Mouse (Mus musculus) heart, postnatal 36 days (tissue): ENCODE data around the gene ccdc198. TPM values are rescaled to one million over a fixed set of nuclear protein-coding genes. Genes with fewer than 3 reads are reported as not detected.
"Not testable (repeated sequence)": the region's sequence is repeated elsewhere in the genome, so short reads cannot be mapped to it uniquely, and the experiment has no call there.

Experiments
- DNase-seq, 2 experiments: peaks; one replicate each; pipeline ENCODE4 v3.0.0; 2021 to 2022
- intact Hi-C: fragments of 180-260 bp; cut with DNase I; formaldehyde crosslinking; loops from one replicate; pipeline ENCODE4 v1.15.1; 2025
- total RNA-seq, 2 experiments: library from RNA; stranded (reverse); gene quantifications; 2 replicates each; pipeline ENCODE4 v1.2.3; 2021

The ccdc198 gene
- total RNA-seq, result not detected

DNA sequence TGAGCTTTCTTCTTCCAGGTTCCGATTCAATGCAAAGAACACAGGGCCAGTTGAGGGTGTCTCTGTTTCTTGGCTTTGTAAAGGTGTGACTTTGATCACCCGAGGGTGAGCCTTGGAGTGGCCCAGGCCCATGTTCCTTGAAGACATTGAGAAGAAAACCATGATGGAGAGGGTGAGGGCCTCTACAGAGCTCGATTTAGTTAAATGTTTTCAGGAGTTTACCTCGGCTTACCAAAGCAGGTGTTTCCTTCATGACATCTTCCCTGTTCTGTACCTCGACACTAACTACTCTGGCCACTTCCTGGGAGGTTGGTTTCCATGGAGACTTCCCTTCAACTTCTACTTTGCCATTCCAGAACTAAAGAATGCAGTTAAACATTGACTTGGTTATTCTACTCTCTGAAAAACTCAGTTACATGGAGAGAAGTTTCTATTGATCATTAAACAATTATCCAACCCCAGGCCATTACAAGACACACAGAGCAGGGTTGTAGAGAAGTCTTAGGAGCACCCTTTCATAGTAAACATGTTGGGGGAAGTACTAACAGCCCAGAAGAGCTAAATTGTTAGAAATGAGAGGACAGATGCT lies at the start of gene ccdc198:
ccdc198 (minus strand) TSS at position 349 of the 589 bp plus-strand sequence.
- intact Hi-C loops, result no loop called here
- no peak for DNase-seq

DNA sequence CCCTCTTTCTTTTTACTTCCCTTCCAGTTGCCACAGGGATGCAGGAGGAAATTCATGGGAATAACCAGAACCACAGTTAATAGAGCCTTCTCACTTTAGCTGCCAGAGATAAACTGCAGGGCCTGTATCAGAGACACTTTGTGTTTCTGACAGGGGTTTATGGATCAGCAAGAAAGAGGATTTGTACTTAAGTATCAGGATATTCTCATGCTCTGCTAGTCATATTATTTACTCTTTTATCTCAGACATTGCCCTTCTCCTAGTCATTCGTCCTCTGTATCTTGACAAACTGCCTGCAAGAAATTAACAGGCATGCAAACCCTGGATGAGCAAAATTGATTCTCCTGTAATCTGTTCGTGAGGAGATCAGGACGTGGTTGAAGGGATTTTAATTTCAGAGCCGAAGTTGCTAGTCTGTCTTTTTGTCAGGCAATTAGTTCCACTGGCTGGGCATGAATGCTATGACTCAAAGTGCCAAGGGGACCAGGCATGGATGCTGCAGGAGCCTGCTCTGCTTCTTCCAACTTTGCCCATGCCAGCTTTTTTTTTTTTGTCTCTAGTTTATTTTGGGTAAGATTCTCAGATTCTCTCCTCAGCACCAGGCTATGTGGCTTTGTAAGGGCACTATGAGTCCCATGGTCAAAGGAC lies 48.7 kb upstream of the ccdc198 start:
- intact Hi-C loops, result no loop called here
- DNase-seq, result no peak

DNA sequence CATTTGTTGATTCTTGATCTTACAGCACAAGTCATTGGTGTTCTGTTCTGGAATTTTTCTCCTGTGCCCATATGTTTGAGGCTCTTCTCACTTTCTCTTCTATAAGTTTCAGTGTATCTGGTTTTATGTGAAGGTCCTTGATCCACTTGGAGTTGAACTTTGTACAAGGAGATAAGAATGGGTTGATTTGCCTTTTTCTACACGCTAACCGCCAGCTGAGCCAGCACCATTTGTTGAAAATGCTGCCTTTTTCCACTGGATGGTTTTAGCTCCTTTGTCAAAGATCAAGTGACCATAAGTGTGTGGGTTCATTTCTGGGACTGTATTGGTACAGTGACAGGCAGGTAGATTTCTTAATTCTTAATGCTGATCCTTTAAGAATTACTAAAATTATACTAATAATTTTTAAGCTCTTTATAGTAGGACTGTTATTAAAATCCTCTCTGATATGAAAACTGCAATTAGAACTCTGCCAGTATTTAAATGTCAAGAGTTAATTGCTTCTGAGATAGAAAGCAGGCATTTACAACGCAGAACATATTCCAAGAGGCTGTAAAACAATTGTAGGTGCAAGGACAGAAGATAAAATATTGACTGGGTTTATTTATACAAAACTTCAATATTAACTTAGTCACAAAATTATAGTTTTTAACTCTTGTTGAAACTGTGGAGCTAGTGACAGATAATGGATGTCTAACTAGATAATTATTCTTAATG lies 44.9 kb upstream of the ccdc198 start:
- intact Hi-C loops, result no loop called here
- no peak for DNase-seq

DNA sequence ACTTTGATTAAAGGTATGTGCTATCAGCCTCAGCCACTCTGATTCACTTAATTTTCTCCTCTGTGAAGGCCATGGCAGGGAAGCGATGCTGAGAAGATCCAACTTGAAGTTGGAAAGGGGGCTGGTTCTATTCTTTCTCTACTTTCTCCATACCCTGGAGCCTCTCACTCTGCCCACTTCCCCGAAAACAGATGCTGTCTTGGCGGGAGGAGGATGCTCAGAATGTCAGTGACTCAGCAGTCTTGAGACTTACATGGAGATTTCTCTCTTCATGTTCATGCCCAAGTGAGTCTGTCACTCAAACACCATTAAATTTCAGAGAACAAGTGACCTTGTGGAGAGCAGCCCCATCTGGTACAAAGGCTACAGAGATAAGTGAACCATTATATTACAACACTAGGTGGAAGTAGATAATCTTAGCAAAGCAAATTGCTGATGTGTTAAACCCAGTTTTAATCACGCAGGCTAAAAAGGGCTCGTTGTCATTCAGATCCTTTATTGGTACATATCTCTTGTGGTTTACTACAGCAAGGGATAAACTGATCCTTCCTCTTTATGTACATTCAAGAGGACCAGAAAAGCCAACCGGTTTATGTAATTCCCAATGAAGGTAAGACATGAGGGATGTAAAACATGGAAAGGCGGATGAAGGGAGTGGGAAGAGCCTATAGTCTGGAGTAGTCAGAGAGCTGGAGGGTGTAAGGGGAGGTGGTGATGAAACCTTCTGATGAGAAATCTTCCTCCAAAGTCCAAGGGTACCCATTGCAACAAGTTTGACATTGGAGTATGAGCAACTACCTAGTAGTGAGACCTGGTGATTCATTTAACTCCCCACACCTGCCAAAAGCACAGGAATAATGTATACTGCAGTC lies 38.7 kb upstream of the ccdc198 start:
- no peak for DNase-seq
- intact Hi-C loops, result no loop called here

DNA sequence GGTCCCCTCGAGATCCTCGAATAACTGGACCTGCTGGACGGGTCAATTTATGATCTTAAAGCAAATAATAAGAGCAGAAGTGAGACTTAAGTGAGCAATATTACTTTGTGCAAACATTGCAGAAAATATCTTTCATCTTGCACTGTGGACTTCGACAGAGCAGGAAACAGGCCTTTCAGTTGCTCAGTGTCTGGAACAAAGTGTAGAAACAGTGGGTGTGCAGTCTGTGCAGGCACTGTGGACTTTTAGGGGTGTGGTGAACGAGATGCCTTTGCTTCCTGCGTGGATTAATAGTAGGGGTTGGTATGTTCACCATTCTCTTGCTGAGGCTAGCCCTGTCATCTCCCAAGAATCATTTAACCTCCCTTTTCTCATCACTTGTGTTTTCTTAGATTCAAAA lies 33.6 kb upstream of the ccdc198 start:
- DNase-seq, result no peak
- intact Hi-C loops, result no loop called here

DNA sequence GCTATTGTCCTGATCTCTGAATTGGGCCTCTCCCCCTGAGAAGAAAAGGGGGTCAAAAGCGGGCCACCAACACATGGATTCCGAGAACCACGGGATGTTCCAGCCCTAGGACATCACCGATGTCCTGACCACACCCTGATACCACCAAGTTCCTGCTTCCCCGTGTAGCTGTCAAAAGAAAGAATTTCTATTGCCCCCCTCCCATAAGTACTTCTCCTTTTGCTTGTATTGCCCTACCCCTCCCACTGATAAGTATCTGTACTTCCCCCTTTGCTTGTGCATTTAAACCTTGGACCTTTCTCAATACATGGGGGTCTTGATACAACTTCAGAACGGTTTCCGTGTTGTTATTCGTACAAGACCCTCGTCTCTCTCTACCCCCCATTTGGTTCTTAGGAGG lies 33.2 kb upstream of the ccdc198 start:
- intact Hi-C loops, DNase-seq: not testable (repeated sequence)

DNA sequence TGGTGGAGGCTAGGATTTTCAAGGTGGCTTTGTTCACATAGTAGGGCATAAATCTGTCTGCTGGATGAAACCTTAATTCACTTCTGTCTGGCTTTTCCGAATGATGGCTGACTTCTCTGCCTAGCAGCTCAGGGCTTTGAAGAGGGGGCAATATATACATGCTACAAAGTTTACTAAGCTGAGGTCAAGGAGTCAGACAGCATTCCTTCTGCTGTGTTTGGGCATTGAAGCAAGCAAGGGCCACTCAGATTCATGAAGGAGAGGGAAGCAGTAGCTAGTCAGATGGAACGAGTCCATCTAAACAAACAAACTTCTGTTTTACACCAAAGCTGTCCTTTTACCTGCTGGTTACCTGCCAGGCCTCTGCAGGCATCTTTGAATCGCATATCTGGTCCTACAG lies 32.4 kb upstream of the ccdc198 start:
- intact Hi-C loops, result no loop called here
- DNase-seq, result no peak

DNA sequence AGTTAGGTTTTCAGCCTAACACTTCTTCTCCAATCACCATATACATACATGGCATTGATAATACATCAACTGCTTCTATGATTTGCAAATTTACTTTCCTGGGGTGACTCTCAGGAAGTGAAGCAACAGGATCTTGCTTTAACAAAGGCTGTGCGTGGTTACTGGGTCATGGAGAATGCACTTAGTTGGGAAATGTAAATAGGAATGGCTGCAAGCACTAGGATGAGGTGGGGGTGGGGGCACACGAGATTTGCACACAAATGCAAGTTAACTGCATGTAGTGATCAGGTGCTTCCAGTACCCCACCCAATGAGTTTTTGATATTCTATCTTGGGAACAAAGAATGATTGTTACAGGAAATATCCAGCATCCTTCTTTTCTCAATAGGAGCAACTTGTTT lies 30.1 kb upstream of the ccdc198 start:
- no peak for DNase-seq
- intact Hi-C loops, result no loop called here

DNA sequence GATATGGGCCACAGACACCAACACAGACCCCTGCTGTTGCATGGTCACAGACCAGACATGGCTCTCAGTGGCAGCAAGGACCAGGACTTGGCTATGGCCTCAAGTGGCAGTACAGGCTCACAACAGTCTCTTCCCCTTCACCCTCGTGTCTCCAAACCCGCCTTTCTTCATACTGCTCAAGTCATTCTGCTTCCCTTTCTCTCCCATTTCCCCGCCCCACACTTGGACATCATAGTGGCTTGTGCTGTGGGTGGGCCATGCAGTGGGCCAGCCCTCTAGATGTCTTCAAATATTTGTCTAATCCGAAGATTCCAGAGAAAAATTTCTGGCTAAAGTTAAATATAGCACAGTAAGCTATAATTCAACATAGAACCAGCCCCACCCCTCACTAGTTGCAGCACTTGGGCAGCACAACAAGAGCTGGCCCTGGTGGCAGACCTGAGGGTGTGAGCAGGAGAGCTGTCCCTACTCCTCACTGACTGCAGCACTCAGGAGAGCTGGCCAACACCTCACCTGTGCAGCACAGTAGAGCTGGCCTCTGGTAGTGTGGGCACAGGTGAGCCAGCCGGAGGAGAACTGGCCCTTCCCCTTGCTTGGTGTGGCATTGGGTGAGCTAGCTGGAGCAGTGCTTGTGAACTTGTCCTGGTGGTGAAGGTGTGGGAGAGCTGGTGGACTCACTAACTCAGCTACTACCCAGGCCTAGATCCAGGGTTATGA lies 20.2 kb upstream of the ccdc198 start:
- intact Hi-C loops, result no loop called here
- no peak for DNase-seq

DNA sequence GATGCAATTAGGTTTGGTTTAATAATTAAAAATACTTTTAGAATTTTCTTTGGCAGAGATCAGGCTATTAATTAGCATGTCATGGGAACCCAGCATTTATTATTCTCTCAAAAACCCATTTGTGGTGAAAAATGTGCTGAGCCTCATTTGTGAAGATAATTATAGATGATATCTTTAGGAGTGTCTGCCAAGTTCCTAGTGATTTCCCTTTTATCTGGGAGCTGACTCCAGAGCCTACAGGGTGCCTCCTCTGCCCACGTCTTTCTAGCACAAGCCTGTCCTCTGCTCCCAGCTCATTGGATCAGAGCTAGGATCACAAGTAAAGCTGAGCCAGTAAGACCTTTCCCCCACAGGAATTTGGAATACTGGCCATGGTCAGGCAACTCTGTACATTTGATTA lies 3.8 kb downstream of the ccdc198 start:
- no peak for DNase-seq
- intact Hi-C loops, result no loop called here

DNA sequence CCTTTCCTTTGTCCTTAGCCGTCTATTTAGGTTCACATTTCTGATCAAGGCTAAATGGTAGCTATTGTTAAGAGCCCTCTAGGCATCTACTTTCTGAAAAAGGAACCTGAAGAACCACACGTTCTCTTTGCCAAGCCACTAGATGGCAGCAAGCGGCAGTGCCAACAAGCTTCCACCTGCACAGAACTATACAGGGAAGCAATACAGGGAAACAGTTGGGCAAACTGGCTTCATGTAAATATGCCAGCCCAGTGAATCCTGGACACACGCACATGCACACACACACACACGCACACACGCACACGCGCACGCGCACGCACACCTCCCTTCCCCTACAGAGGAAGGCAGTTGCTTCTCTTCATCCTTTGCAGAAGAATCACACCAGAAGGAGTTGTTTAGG lies 7.1 kb downstream of the ccdc198 start:
- peak; percentile 47 to 48 for DNase-seq
- intact Hi-C loops, result loop anchor here (1.0 to 2.0 kb wide), 3 partner anchors 302 to 547 kb away; no protein-coding TSS in a partner anchor

DNA sequence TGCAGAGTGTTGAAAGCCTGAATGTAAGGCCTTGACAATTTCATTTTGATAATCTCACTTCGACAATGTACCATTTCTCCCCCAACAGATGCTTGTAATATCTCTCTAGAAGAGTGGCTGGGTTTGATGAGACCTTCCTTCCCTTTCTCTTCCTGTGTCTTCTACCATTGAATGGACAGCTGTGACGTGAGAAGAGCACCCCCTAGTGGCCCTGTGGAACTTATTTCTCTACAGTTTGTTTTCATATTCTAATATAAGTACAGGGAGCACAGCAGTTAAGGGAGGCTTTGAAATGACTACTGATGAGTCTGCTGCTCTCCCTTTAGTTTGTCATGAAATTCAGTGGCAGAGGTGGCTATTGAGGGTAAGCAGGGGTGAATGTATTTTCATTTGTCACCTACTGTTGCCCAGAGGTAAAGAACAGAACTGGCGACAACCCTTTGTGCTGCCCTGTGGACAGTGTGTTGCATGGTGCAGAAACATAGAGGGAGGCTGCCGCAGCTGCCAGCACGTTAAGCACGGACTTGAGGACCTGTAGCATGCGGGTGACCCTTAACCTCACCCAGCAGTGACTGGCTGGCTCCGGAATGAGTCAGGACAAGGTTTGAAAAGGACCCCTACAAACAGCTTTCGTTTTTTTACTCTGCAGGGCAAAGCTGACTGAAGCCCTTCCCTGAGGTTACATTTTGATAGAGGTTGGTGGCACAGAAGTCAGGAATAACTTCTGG lies 10.3 kb downstream of the ccdc198 start:
- intact Hi-C loops, result no loop called here

DNA sequence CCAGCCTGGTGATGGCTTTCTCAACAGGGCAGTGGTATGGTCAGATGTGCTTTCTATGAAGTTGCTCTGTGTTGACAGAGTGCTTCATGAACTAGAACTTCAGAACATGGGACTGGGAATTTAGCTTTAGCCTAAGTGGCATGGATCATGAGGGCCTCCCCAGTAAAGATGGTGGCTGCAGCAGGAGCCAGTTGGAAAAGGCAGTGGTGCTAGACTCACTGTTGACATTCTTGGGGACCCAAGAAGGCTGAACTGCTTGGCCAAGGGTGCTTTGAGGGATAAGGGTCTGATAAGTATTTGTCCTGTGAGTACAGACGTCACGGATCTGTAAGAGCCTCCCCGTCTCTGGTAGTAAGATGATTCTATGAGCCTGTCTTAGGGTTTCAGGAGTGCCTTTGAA lies 13.4 kb downstream of the ccdc198 start:
- intact Hi-C loops, result no loop called here
- DNase-seq, result no peak

More for the DNA sequence above, 10.3 kb downstream of the ccdc198 start:
- peak in 1 of 2 experiments; percentile 23 for DNase-seq

DNA sequence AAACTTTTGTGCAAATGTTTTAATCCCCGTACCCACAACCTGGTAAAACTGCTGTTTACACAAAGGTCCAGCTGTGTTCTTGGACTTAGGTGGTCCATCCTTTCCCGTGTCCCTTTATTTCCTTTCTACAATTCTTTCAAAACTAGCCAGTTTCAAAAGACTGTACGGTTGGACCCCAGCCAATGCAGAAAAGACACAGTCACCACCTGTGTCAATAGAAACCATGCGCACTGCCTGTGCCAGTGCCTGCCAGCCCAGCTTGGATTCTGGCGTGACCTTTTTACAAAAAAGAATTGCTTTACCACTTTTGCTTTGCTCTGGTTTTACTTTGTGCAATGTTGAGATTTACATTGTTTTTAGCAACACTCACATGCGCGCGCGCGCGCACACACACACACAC lies 18.3 kb downstream of the ccdc198 start:
- intact Hi-C loops, result no loop called here
- no peak for DNase-seq

DNA sequence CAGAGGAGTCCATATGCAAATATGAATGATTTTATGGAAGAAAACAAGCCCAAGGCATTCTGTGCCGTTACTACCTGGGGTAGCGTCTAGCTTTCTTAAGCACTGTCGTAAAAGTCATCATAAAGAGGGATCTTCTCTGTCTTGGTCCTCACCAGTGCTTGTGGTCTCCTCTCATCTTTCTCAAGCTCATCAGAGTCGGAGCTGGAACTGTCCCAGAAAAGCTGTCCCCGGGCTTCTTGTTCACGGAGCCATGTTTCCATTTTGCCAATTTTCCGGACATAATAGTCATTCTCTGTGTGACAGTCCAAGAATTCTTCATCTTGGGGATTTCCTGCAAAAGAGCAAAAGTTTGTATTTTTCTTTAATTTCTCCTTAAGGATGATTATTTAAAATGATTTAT lies 18.8 kb downstream of the ccdc198 start:
- intact Hi-C loops, result no loop called here
- no peak for DNase-seq

DNA sequence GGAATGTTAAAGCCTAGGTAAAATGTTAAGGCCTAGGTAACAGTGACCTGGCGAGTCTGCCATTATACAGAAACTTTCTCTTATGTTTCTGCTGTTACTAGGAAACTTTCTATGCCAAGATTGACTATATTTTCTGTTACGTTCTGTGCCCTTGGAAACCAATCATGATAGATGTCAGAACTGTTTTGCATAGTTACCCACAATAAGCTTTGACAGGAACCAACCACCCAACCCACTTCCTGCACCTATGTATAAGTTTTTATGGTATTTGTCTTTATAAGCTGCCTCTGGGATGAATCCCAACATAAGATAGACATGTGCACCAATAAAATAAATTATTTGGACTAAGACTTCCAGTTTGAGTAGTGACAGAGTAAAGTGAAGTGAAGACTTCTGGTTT lies 23.5 kb downstream of the ccdc198 start:
- intact Hi-C loops, result no loop called here

DNA sequence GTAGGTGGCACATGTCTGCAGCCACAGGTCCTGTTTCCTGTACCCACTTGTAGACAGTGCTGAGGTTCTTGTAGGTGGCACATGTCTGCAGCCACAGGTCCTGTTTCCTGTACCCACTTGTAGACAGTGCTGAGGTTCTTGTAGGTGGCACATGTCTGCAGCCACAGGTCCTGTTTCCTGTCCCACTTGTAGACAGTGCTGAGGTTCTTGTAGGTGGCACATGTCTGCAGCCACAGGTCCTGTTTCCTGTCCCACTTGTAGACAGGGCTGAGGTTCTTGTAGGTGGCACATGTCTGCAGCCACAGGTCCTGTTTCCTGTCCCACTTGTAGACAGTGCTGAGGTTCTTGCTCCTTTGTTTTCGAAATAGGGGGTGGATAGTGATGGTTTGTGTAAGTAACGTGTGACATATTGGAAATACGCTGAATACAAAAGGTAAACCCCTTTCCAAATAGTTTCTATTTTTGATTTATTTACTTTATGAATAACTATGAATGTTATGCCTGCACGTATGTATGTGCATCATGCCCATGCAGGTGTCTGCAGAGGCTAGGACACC lies 25.7 kb downstream of the ccdc198 start:
- DNase-seq, intact Hi-C loops: not testable (repeated sequence)

More for the DNA sequence above, 23.5 kb downstream of the ccdc198 start:
- DNase-seq, result no peak

DNA sequence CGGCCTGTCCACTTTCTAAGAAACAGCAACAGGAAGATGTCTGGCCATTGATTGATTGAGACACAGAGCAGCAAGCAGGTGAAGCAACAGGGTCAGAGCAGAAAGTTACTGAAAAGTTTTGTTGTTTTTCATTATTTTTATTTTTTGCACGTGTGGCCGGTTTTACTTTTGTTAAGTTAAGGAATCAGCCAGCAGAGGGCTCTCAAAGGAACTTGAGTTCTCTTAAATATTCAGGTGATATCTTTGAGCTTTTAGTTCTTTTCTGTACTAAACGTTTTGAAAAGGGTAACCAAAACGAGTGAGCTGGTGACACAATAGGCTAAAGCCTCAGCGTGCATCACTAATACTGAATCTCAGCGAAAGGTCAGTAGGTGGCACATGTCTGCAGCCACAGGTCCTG lies 26.6 kb downstream of the ccdc198 start:
- intact Hi-C loops, result no loop called here

DNA sequence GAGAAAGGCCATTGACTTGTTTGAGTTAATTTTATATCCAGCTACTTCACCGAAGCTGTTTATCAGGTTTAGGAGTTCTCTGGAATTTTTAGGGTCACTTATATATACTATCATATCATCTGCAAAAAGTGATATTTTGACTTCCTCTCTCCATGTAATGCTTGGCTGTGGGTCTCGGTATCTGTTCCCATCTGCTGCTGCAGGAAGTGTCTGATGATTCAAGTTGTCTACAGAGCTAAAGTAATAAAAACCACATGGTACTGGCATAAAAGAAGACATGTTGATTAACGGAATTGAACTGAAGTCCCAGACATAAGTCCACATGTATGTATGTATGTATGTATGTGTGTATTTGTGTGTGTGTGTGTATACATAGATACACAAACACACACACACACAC lies 35.1 kb downstream of the ccdc198 start:
- intact Hi-C loops, DNase-seq: not testable (repeated sequence)

More for the DNA sequence above, 26.6 kb downstream of the ccdc198 start:
- no peak for DNase-seq
